Comparison of ENCODE assay signal across 8 mouse cellular contexts in the genomic region with DNA sequence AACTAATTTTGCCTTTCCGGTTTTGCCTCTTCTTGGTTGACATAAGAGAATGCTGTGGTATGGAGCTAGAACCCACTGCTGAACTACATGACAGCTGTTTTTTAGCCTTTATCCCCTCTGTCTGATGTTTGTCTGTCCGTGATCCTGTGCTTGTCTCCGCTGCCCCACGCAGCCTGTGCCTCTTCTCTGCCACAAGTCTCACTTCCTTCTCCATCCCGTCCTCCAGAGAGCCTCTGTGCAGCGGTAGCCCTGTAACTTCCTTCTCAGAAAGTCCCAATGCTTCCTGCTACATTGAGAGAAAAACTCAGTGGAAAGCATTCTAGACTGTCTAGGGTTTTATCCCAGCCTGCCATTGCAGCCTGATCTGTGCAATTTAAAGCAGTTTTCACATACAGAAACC. TPM values are rescaled to one million over a fixed set of nuclear protein-coding genes. Genes with fewer than 3 reads are reported as not detected.
DNase-seq lines count a peak whose midpoint lies in the region; ATAC-seq and TF ChIP-seq lines count a peak whose summit lies in the region.

No protein-coding gene starts in this region.

- ATAC-seq in granulocyte monocyte progenitor cell, adult 5-6 weeks (replicated peaks; ENCODE audit: poor library complexity, severe bottlenecking), result peak; percentile 47
- no peak for ATAC-seq in liver, postnatal 0 days

- H3K4me1 ChIP-seq in liver, postnatal 0 days (ENCODE audit: insufficient read depth), result peaks cover 25% of the 10 kb centered on the region

- H3K79me3 ChIP-seq in C2C12 (ENCODE audit: low read depth), result peaks cover 41% of the 10 kb centered on the region

- no peaks in the 10 kb centered on the region for H3K27me3 ChIP-seq in C2C12 (ENCODE audit: control insufficient read depth, insufficient read depth, insufficient read length)
- H3K27me3 ChIP-seq in liver, postnatal 0 days (ENCODE audit: insufficient read depth, low read length), result no peaks in the 10 kb centered on the region

- peaks cover 55% of the 10 kb centered on the region for H3K36me3 ChIP-seq in C2C12 (ENCODE audit: control insufficient read depth, insufficient read depth)
- peaks cover 52% of the 10 kb centered on the region for H3K36me3 ChIP-seq in liver, postnatal 0 days (replicated peaks; ENCODE audit: insufficient read depth, low read length)

- no peak for TF ChIP-seq EP300 in liver, postnatal 0 days (IDR thresholded peaks at IDR 0.05; ENCODE audit: low read depth)

- 25% methylated on average over 6 of the region's 6 CpGs for WGBS in liver, postnatal 0 days (ENCODE audit: insufficient replicate concordance)

- H3K79me2 ChIP-seq in C2C12 (ENCODE audit: control insufficient read depth, insufficient read depth), result peaks cover 57% of the 10 kb centered on the region

- no peaks in the 10 kb centered on the region for H3K9me3 ChIP-seq in liver, postnatal 0 days (ENCODE audit: low read length)

- H3K4me3 ChIP-seq in C2C12 (ENCODE audit: insufficient read depth, poor library complexity, severe bottlenecking), result peak overlapping the region; percentile 100
- H3K4me3 ChIP-seq in liver, postnatal 0 days (ENCODE audit: low read depth, low read length), result peak overlapping the region; percentile 92

- no peak for TF ChIP-seq CTCF in C2C12 (IDR thresholded peaks at IDR 0.05; ENCODE audit: control insufficient read depth, insufficient read depth, insufficient read length)
- no peak for TF ChIP-seq CTCF in liver, postnatal 0 days (IDR thresholded peaks at IDR 0.05; ENCODE audit: low read depth)

- peak overlapping the region; percentile 89; the same call in 1 of the 2 replicates for H3K9ac ChIP-seq in liver, postnatal 0 days (replicated peaks)

- peak overlapping the region; percentile 91 for H3K4me2 ChIP-seq in liver, postnatal 0 days (ENCODE audit: low read depth, low read length)

- peak; percentile 46 for DNase-seq in 416B (ENCODE audit: low read depth)
- DNase-seq in liver, postnatal 0 days, result no peak
- DNase-seq in urinary bladder, postnatal 4 days (ENCODE audit: low spot score in 2 of 2), result no peak
- DNase-seq in adrenal gland, adult 2 months, result no peak
- no peak for DNase-seq in ovary, postnatal 36 days (ENCODE audit: low spot score)
- DNase-seq in thymus, postnatal 10 days (ENCODE audit: low spot score in 2 of 2), result no peak

- peak overlapping the region; percentile 21 for H3ac ChIP-seq in C2C12 (ENCODE audit: control insufficient read depth, insufficient read length, low read depth)

- H3K27ac ChIP-seq in liver, postnatal 0 days (ENCODE audit: low read depth), result peak overlapping the region; percentile 97; the same call in 1 of the 2 replicates

TF ChIP-seq in C2C12, 6 proteins besides CTCF, POLR2A, EP300 and RAD21:
- TF ChIP-seq CEBPB (IDR thresholded peaks at IDR 0.05; ENCODE audit: low read depth) (no peak), MYOD1 (IDR thresholded peaks at IDR 0.05; ENCODE audit: control insufficient read depth, insufficient read length, low read depth) (no peak), FOSL1 (IDR thresholded peaks at IDR 0.05; ENCODE audit: insufficient read depth, low read length, poor library complexity, severe bottlenecking) (no peak), MYOG (IDR thresholded peaks at IDR 0.05; ENCODE audit: control insufficient read depth, extremely low read depth, insufficient read length) (no peak), MAX (IDR thresholded peaks at IDR 0.05) (no peak), USF1 (IDR thresholded peaks at IDR 0.05; ENCODE audit: low read depth) (no peak)

RNA-seq across cellular contexts. Expression of a gene that starts 1.3 kb away (rescaled TPM):
- polyA plus RNA-seq in C2C12 (2012; fragmentation: generic; extraction: Trizol), result 364 TPM
- total RNA-seq in granulocyte monocyte progenitor cell, adult 5-6 weeks (2014; fragmentation: Nextera tagmentation), result 223 and 277 TPM in 2 replicates
- total RNA-seq in granulocyte monocyte progenitor cell, adult 5-6 weeks (2017), result 211 and 270 TPM in 2 replicates
- 188 and 198 TPM in 2 replicates for polyA plus RNA-seq in liver, postnatal 0 days (2015; fragmentation: Nextera tagmentation; extraction: Ambion mirVana)
- 100 to 1,000 TPM; 175 to 211 TPM for total RNA-seq in adrenal gland, adult 2 months (2021)
- 61.0 and 62.3 TPM in 2 replicates for polyA plus RNA-seq in adrenal gland, adult 2 months (2012; rRNA removed)

RNA-seq across cellular contexts. Expression of a gene that starts 1.6 kb away (rescaled TPM):
- polyA plus RNA-seq in C2C12 (2012; fragmentation: generic; extraction: Trizol), result 31.7 TPM
- 18.9 and 21.0 TPM in 2 replicates for total RNA-seq in granulocyte monocyte progenitor cell, adult 5-6 weeks (2014; fragmentation: Nextera tagmentation)
- total RNA-seq in granulocyte monocyte progenitor cell, adult 5-6 weeks (2017), result 9.7 and 13.8 TPM in 2 replicates
- 11.1 and 11.9 TPM in 2 replicates for polyA plus RNA-seq in liver, postnatal 0 days (2015; fragmentation: Nextera tagmentation; extraction: Ambion mirVana)
- total RNA-seq in adrenal gland, adult 2 months (2021), result 10 to 100 TPM; 35.1 to 47.0 TPM
- polyA plus RNA-seq in adrenal gland, adult 2 months (2012; rRNA removed), result 32.4 and 34.5 TPM in 2 replicates

RNA-seq across cellular contexts. Expression of a gene that starts 9.8 kb away (rescaled TPM):
- polyA plus RNA-seq in C2C12 (2012; fragmentation: generic; extraction: Trizol), result 1.6 TPM
- 1.5 and 3.1 TPM in 2 replicates for total RNA-seq in granulocyte monocyte progenitor cell, adult 5-6 weeks (2014; fragmentation: Nextera tagmentation)
- total RNA-seq in granulocyte monocyte progenitor cell, adult 5-6 weeks (2017), result 0.26 and 1.8 TPM in 2 replicates
- 0.38 and 0.83 TPM in 2 replicates for polyA plus RNA-seq in liver, postnatal 0 days (2015; fragmentation: Nextera tagmentation; extraction: Ambion mirVana)
- 1 to 10 TPM; 2.1 to 3.5 TPM for total RNA-seq in adrenal gland, adult 2 months (2021)
- polyA plus RNA-seq in adrenal gland, adult 2 months (2012; rRNA removed), result 5.8 and 7.0 TPM in 2 replicates

RNA-seq across cellular contexts. Expression of a gene that starts 35.5 kb away (rescaled TPM):
- polyA plus RNA-seq in C2C12 (2012; fragmentation: generic; extraction: Trizol), result 43.2 TPM
- 18.7 and 23.0 TPM in 2 replicates for total RNA-seq in granulocyte monocyte progenitor cell, adult 5-6 weeks (2014; fragmentation: Nextera tagmentation)
- 17.2 and 18.3 TPM in 2 replicates for total RNA-seq in granulocyte monocyte progenitor cell, adult 5-6 weeks (2017)
- 17.9 and 18.1 TPM in 2 replicates for polyA plus RNA-seq in liver, postnatal 0 days (2015; fragmentation: Nextera tagmentation; extraction: Ambion mirVana)
- total RNA-seq in adrenal gland, adult 2 months (2021), result 10 to 100 TPM; 49.0 to 58.3 TPM
- polyA plus RNA-seq in adrenal gland, adult 2 months (2012; rRNA removed), result 56.7 and 69.9 TPM in 2 replicates

RNA-seq across cellular contexts. Expression of a gene that starts 39.9 kb away (rescaled TPM):
- polyA plus RNA-seq in C2C12 (2012; fragmentation: generic; extraction: Trizol), result 8.8 TPM
- total RNA-seq in granulocyte monocyte progenitor cell, adult 5-6 weeks (2014; fragmentation: Nextera tagmentation), result 10.8 and 15.3 TPM in 2 replicates
- 11.2 and 18.9 TPM in 2 replicates for total RNA-seq in granulocyte monocyte progenitor cell, adult 5-6 weeks (2017)
- polyA plus RNA-seq in liver, postnatal 0 days (2015; fragmentation: Nextera tagmentation; extraction: Ambion mirVana), result 17.1 and 20.5 TPM in 2 replicates
- total RNA-seq in adrenal gland, adult 2 months (2021), result 1 to 10 TPM; 9.1 to 9.2 TPM
- 65.5 and 102 TPM in 2 replicates for polyA plus RNA-seq in adrenal gland, adult 2 months (2012; rRNA removed)
